Mouse (Mus musculus) cortical plate, adult 2 months (tissue): Measurements from ENCODE around the gene Smg6.

Source experiments
- CTCF ChIP-seq: fragments of 200-500 bp; IDR thresholded peaks from 2 replicates; pipeline ENCODE4 v1.5.1; 2011; ENCODE audit warnings: mild to moderate bottlenecking, control low read depth, low read length; ENCODE audit not compliant: insufficient read depth; ENCODE audit errors: extremely low read depth
- POLR2A ChIP-seq: fragments of 200-500 bp; IDR thresholded peaks from 2 replicates; pipeline ENCODE4 v1.6.1; 2011; ENCODE audit warnings: mild to moderate bottlenecking, low read length, control low read depth; ENCODE audit not compliant: insufficient read depth; ENCODE audit errors: extremely low read depth

- TF ChIP-seq CTCF (no peak), POLR2A (no peak)
Measured at GRCm38 (mm10) chr11:75171186-75171865, 245.7 kb downstream of the Smg6 start.
